Mouse (Mus musculus): Measurements from ENCODE around the gene Fpgt.

DNA sequence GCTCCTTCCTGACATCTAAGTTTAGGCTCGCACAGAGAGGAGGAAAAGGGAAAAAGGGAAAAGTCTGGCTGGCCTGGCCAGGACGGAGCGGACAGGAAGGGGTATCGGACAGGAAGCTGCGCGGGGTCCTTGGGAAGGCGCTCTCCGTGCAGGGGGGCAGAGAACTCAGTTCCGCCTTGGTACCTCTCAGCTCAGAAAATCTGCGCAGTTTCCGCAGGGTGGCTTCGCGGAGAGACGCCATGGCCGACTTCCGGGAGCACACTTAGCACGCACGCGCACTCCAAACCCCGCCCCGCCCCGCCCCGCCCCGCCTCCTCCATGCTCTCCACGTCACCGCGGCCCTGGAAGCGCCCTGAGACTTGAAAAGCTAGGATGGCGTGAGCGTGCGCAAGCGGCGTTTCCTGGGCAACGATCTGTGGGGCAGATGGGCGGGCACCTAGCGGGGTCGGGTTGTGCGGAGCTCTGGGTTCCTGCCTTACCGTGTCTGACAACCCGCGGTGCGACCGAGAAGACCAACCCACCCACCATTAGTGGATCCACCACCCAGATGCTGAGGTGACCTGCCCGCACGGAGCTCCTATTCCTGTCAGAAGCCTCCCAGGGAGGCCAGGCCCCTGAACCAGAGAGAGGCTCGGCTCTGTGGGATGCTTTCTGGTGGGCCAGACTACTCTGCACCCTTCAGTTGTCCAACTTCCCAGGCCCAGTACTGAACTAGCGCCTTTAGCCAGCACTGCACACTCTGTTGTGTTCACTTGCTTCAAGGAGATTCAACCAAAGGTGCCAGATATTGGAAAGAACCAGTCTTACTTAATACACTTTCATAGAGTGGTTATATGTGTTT is at the start of gene Fpgt, which contains the start of gene Lrriq3:
- TF ChIP-seq CTCF (IDR thresholded peaks at IDR 0.05; ENCODE audit: low read depth) (no peak), EP300 (IDR thresholded peaks at IDR 0.05; ENCODE audit: low read depth) (no peak)

Measured in heart, postnatal 0 days (tissue).